Mouse (Mus musculus): Measurements from ENCODE around the gene Irgq. TPM values are rescaled to one million over a fixed set of nuclear protein-coding genes. Genes with fewer than 3 reads are reported as not detected.

The Irgq gene
- polyA plus RNA-seq, 1 experiment from 2014 or later = 5.3 TPM

- no peaks in the 10 kb centered on the region for H3K36me3 ChIP-seq
- peaks cover 18% of the 10 kb centered on the region for H3K4me1 ChIP-seq (replicated peaks)
- H3K27me3 ChIP-seq (replicated peaks) = peaks cover 23% of the 10 kb centered on the region
- no peak for ATAC-seq
- no peaks in the 10 kb centered on the region for H3K9me3 ChIP-seq
- no peak overlapping the region for H3K9ac ChIP-seq
- H3K4me2 ChIP-seq (replicated peaks) = no peak overlapping the region
- H3K4me3 ChIP-seq (replicated peaks) = no peak overlapping the region
- H3K27ac ChIP-seq = no peak overlapping the region
- 46% methylated on average over 16 of the region's 16 CpGs for WGBS
These were observed 55.5 kb downstream of the Irgq start for GRCm38 (mm10) chr7:24585995-24586394.

- Histone ChIP-seq H3K4me2 (replicated peaks) (peak overlapping the region; percentile 87), H3K36me3 (no peaks in the 10 kb centered on the region), H3K4me1 (replicated peaks) (peaks cover 18% of the 10 kb centered on the region), H3K27ac (no peak overlapping the region), H3K4me3 (replicated peaks) (peak overlapping the region; percentile 51), H3K9me3 (no peaks in the 10 kb centered on the region), H3K27me3 (replicated peaks) (peaks cover 23% of the 10 kb centered on the region), H3K9ac (peak overlapping the region; percentile 60; the same call in 1 of the 2 replicates)
- ATAC-seq = peak; percentile 75
- WGBS = 8% methylated on average over 8 of the region's 8 CpGs
These were observed 56.3 kb downstream of the Irgq start for GRCm38 (mm10) chr7:24586828-24587227.

GRCm38 (mm10) chr7:24587330-24588105 lies 57.0 kb downstream of the Irgq start, which contains the start of the genes Ethe1 and Zfp575:
TSS of gene Ethe1 (plus strand) at chr7:24587543.
TSS of gene Zfp575 (minus strand) at chr7:24587641.
- Histone ChIP-seq H3K36me3 (no peaks in the 10 kb centered on the region), H3K9ac (peak within 1 kb of the TSS; percentile 60), H3K4me1 (replicated peaks) (peaks cover 18% of the 10 kb centered on the region), H3K4me3 (replicated peaks) (peak within 1 kb of the TSS; percentile 51), H3K27ac (peak within 1 kb of the TSS; percentile 59; the same call in 1 of the 2 replicates), H3K27me3 (replicated peaks) (peaks cover 23% of the 10 kb centered on the region), H3K4me2 (replicated peaks) (peak within 1 kb of the TSS; percentile 87), H3K9me3 (no peaks in the 10 kb centered on the region)
- ATAC-seq = peak; percentile 61
- WGBS = 8% methylated on average over 30 of the region's 30 CpGs

Other genes with a start within 250 kb of the Irgq start
- gene Zfp61, start 229.5 kb upstream of the Irgq start, polyA plus RNA-seq (2015; fragmentation: Nextera tagmentation; extraction: Ambion mirVana) = 23.6 and 24.6 TPM in 2 replicates
- gene Zfp94, start 214.0 kb upstream of the Irgq start, polyA plus RNA-seq (2015; fragmentation: Nextera tagmentation; extraction: Ambion mirVana) = 6.0 and 7.5 TPM in 2 replicates
- 0.18 and 0.27 TPM in 2 replicates for gene Tescl, start 196.8 kb upstream of the Irgq start, polyA plus RNA-seq (2015; fragmentation: Nextera tagmentation; extraction: Ambion mirVana)
- gene Lypd5, start 181.5 kb upstream of the Irgq start, polyA plus RNA-seq (2015; fragmentation: Nextera tagmentation; extraction: Ambion mirVana) = not detected in 2 replicates
- 2.7 and 3.4 TPM in 2 replicates for gene Kcnn4, start 160.4 kb upstream of the Irgq start, polyA plus RNA-seq (2015; fragmentation: Nextera tagmentation; extraction: Ambion mirVana)
- 19.6 and 21.8 TPM in 2 replicates for gene Smg9, start 131.1 kb upstream of the Irgq start, polyA plus RNA-seq (2015; fragmentation: Nextera tagmentation; extraction: Ambion mirVana)
- gene Irgc1, start 78.4 kb upstream of the Irgq start, polyA plus RNA-seq (2015; fragmentation: Nextera tagmentation; extraction: Ambion mirVana) = not detected in 2 replicates
- 8.7 and 10.5 TPM in 2 replicates for gene Plaur, start 68.2 kb upstream of the Irgq start, polyA plus RNA-seq (2015; fragmentation: Nextera tagmentation; extraction: Ambion mirVana)
- gene Cadm4, start 48.7 kb upstream of the Irgq start, polyA plus RNA-seq (2015; fragmentation: Nextera tagmentation; extraction: Ambion mirVana) = 2.8 and 3.3 TPM in 2 replicates
- gene Zfp428, start 23.7 kb upstream of the Irgq start, polyA plus RNA-seq (2015; fragmentation: Nextera tagmentation; extraction: Ambion mirVana) = 32.0 and 36.6 TPM in 2 replicates
- gene AC161166.1, start 18.2 kb upstream of the Irgq start, polyA plus RNA-seq (2015; fragmentation: Nextera tagmentation; extraction: Ambion mirVana) = 0.14 and 0.24 TPM in 2 replicates
- gene Pinlyp, start 15.4 kb downstream of the Irgq start, polyA plus RNA-seq (2015; fragmentation: Nextera tagmentation; extraction: Ambion mirVana) = not detected in 2 replicates
- gene Xrcc1, start 15.6 kb downstream of the Irgq start, polyA plus RNA-seq (2015; fragmentation: Nextera tagmentation; extraction: Ambion mirVana) = 79.9 and 101 TPM in 2 replicates
- gene Ethe1, start 56.9 kb downstream of the Irgq start, polyA plus RNA-seq (2015; fragmentation: Nextera tagmentation; extraction: Ambion mirVana) = 35.7 and 36.7 TPM in 2 replicates
- gene Zfp575, start 57.0 kb downstream of the Irgq start, polyA plus RNA-seq (2015; fragmentation: Nextera tagmentation; extraction: Ambion mirVana) = 3.2 and 3.6 TPM in 2 replicates
- gene Phldb3, start 80.1 kb downstream of the Irgq start, polyA plus RNA-seq (2015; fragmentation: Nextera tagmentation; extraction: Ambion mirVana) = 0.35 and 0.39 TPM in 2 replicates
- 0.44 and 0.64 TPM in 2 replicates for gene Lypd3, start 105.9 kb downstream of the Irgq start, polyA plus RNA-seq (2015; fragmentation: Nextera tagmentation; extraction: Ambion mirVana)
- 0.14 and 0.15 TPM in 2 replicates for gene Tex101, start 146.0 kb downstream of the Irgq start, polyA plus RNA-seq (2015; fragmentation: Nextera tagmentation; extraction: Ambion mirVana)
- not detected in 2 replicates for gene BC049730, start 178.6 kb downstream of the Irgq start, polyA plus RNA-seq (2015; fragmentation: Nextera tagmentation; extraction: Ambion mirVana)
- gene Gm4763, start 196.2 kb downstream of the Irgq start, polyA plus RNA-seq (2015; fragmentation: Nextera tagmentation; extraction: Ambion mirVana) = not detected in 2 replicates
- gene Cd177, start 229.6 kb downstream of the Irgq start, polyA plus RNA-seq (2015; fragmentation: Nextera tagmentation; extraction: Ambion mirVana) = 1.2 and 2.0 TPM in 2 replicates
- 0.39 and 0.45 TPM in 2 replicates for gene Ceacam10, start 246.5 kb downstream of the Irgq start, polyA plus RNA-seq (2015; fragmentation: Nextera tagmentation; extraction: Ambion mirVana)